Mouse (Mus musculus) limb, embryonic 13.5 days (tissue): ENCODE measurements around the gene Gm17581. TPM values are rescaled to one million over a fixed set of nuclear protein-coding genes. Genes with fewer than 3 reads are reported as not detected.

Source experiments
- polyA plus RNA-seq: library from polyadenylated mRNA; unstranded; fragments of >200 nt; fragmentation: Nextera tagmentation; extraction: Ambion mirVana; gene quantifications from 2 replicates; pipeline ENCODE4 v1.2.1, GENCODE M21; 2015

Gene Gm17581
- polyA plus RNA-seq, 1 experiment from 2014 or later, result not detected

Other genes starting within 250 kb of the Gm17581 start
- gene Acss2, start 217.9 kb downstream of the Gm17581 start, polyA plus RNA-seq, result 13.0 and 13.2 TPM in 2 replicates
- gene Ggt7, start 217.6 kb downstream of the Gm17581 start, polyA plus RNA-seq, result 7.5 and 9.2 TPM in 2 replicates
- gene Gss, start 143.1 kb downstream of the Gm17581 start, polyA plus RNA-seq, result 27.5 and 27.9 TPM in 2 replicates
- 2.7 and 3.7 TPM in 2 replicates for gene Myh7b, start 124.7 kb downstream of the Gm17581 start, polyA plus RNA-seq
- 150 and 160 TPM in 2 replicates for gene Trpc4ap, start 43.5 kb downstream of the Gm17581 start, polyA plus RNA-seq
- gene Edem2, start 6.4 kb downstream of the Gm17581 start, polyA plus RNA-seq, result 27.3 and 28.2 TPM in 2 replicates
- 5.7 and 5.8 TPM in 2 replicates for gene Procr, start 15.3 kb upstream of the Gm17581 start, polyA plus RNA-seq
- gene Mmp24, start 39.5 kb upstream of the Gm17581 start, polyA plus RNA-seq, result 0.05 and 0.20 TPM in 2 replicates
- 16.2 and 18.1 TPM in 2 replicates for gene BC029722, start 83.6 kb upstream of the Gm17581 start, polyA plus RNA-seq
- gene Eif6, start 91.1 kb upstream of the Gm17581 start, polyA plus RNA-seq, result 188 and 192 TPM in 2 replicates
- gene Fam83c, start 99.0 kb upstream of the Gm17581 start, polyA plus RNA-seq, result 0.42 and 0.47 TPM in 2 replicates
- 66.9 and 74.7 TPM in 2 replicates for gene Uqcc1, start 194.4 kb upstream of the Gm17581 start, polyA plus RNA-seq
- gene Gm15557, start 204.9 kb upstream of the Gm17581 start, polyA plus RNA-seq, result 0.60 and 1.2 TPM in 2 replicates
- 101 and 107 TPM in 2 replicates for gene Gdf5, start 209.5 kb upstream of the Gm17581 start, polyA plus RNA-seq
- 32.1 and 32.2 TPM in 2 replicates for gene Cep250, start 220.6 kb upstream of the Gm17581 start, polyA plus RNA-seq